Mouse (Mus musculus): Measurements from ENCODE around the gene Urod.

Gene Urod

DNA sequence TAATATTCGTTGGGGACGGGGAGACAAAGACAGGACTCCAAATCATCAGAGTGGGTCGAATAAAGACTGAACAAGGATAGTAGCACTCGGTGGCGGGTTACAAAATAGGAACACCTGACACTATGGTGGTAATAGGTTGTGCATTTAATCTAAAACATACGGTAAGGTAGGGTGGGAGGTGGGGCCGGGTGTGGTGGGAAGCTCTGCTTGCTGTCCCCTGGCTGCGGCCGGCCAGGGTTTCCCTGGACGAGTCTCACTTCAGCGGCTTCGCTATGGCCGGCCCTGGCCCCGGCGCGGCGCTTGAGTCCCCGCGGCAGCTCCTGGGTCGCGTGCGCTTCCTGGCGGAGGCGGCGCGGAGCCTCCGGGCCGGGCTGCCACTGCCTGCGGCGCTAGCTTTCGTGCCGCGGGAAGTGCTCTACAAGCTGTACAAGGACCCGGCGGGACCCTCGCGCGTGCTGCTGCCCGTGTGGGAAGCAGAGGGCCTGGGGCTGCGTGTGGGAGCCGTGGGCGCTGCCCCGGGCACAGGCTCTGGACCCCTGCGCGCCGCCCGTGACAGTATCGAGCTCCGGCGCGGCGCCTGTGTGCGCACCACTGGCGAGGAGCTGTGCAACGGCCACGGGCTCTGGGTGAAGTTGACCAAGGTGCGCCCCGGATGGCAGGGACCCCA, 1.1 kb upstream of the Urod start, which contains the start of gene Hectd3:
Hectd3 (plus strand) TSS at position 187 of the 667 bp plus-strand sequence.
- peak; percentile 84 for DNase-seq (ENCODE audit: low read depth, low spot score)

DNA sequence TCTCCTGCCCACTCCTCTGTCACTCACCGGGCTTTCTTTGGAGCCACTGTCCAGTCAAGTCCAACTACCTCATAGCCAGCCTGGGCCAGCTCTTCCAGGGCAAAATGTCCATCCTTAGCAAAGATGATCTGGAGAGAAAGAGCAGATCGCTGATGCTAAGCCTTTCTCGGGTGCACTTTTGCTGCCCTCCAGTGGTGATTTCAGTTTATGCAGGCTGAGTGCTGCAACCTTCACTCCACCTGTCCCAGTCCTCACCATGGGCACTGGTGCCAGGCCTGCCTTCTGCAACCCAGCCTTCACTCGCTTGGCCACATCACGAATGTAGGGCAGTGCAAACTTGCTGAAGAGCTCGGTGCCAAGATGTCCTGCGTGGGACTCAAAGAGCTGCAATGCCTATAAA, 2.8 kb downstream of the Urod start:
- peak; percentile 91 for DNase-seq (ENCODE audit: low read depth, low spot score)

DNA sequence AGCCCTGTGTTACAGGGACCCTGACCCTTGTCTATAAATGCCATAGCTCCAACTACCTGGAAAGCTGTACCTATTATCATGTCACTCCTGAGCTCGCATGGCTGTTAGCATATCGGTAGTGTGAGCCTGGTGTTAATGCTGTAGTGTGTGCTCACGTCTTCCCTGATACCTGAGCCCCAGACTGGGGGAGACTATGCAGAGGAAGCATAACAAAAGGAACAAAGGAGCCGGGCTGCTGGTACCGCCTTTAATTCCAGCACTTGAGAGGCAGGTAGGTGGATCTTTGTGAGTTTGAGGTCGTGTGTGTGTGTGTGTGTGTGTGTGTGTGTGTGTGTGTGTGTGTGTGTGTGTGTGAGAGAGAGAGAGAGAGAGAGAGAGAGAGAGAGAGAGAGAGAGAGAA, 4.5 kb downstream of the Urod start:
- DNase-seq (ENCODE audit: low read depth, low spot score), result no peak

DNA sequence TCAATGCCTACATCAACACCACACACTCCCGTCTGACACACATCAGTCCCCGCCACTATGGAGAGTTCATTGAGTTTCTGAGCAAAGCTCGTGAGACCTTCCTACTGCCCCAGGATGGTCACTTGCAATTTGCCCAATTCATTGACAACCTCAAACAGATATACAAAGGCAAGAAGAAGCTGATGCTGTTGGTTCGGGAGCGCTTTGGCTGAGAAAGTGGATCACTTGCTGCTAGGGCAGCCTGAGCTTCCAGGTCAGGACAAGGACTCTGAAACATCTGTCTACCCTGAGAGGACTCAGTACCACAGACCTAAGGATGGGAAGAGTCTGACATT, 7.1 kb downstream of the Urod start:
- DNase-seq (ENCODE audit: low read depth, low spot score), result no peak

DNA sequence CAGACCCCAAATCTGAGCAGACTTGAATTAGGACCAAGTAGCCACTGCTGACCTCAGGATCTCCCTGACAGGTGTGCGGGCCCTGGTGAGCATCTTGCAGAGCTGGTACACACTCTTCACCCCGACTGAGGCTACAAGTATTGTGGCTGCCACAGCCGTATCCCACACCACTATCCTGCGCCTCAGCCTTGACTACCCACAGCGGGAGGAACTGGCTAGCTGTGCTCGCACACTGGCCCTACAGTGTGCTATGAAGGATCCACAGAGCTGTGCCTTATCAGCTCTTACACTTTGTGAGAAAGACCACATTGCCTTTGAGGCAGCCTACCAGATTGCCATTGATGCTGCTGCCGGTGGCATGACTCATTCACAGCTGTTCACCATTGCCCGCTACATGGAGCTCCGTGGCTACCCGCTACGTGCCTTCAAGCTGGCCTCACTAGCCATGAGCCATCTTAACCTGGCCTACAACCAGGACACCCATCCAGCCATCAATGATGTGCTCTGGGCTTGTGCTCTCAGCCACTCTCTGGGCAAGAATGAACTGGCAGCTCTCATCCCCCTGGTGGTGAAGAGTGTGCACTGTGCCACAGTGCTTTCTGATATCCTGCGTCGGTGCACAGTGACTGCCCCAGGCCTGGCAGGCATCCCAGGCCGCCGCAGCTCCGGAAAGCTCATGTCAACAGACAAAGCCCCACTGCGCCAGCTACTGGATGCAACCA, 7.7 kb downstream of the Urod start:
- DNase-seq (ENCODE audit: low read depth, low spot score), result peak; percentile 88

DNA sequence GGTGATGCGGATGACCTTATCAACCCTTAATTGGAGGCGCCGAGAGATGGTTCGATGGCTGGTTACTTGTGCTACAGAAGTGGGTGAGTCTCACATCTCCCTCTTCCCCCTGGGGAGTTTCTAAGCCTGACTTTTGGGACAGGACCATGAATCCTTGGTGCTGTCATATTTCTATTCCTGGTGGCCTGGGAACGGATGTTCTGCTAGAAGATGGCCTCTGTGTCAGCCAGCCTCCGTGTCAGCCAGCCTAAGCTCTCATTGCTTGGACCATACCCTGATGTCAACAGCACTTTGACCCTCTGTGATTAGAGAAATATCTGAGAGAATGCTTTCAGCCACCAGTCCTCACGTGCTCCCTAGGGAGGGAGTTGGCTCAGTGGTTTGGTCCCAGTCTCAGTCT, 8.5 kb downstream of the Urod start:
- no peak for DNase-seq (ENCODE audit: low read depth, low spot score)

DNA sequence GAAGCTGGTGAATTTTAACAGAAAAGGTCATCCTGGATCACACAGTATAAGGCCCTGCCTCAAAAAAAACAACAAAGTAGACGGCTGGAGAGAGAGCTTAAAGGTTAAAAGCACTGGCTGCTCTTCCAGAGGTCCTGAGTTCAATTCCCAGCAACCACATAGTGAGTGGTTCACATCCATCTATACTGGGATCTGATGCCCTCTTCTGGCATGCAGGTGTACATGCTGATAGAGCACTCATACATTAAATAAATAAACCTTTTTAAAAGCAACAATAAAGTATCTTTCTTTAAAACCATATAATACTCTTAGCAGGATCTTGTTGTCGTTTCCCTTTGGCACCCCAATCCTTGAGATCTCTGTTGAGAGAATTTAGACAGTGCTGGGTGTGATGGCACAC, 17.7 kb downstream of the Urod start:
- DNase-seq (ENCODE audit: low read depth, low spot score), result no peak

DNA sequence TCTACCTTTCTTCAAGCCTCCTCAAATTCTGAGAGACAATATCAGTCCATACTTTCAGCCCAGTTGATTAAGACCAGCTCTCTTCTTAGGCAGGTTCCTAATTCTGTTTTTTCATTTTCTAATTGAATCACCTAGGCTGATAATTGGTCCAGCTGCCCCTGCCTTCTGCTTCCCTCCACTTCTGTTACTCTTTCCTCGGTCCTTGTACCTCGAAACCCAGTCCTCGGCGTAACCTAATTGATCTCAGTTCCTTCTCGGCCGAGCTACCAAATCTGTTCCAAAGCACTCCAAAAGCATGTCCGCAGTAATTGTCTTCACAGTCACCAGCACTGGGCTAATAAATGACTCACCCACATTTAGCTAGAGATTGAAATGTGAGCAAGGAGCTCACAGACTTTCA, 39.3 kb downstream of the Urod start:
- DNase-seq (ENCODE audit: low read depth, low spot score), result no peak

DNA sequence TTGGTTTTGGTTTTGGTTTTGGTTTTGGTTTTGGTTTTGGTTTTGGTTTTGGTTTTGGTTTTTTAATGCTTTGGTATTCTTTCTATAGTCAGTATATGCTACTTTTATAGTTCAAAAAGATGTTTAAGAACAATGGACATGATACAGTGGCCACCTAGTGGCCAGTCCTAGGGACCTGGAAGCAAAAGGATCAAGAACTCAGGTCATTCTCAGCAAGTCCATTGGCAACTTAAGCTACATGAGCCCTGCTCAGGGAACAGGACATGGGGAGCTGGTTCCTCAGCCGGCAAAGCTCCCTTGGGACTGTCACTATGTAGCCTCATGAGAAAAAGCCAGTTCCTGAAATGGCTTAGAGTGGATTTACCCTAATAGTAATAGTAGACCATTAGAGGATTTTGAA, 42.6 kb downstream of the Urod start:
- DNase-seq (ENCODE audit: low read depth, low spot score), result peak; percentile 59

DNA sequence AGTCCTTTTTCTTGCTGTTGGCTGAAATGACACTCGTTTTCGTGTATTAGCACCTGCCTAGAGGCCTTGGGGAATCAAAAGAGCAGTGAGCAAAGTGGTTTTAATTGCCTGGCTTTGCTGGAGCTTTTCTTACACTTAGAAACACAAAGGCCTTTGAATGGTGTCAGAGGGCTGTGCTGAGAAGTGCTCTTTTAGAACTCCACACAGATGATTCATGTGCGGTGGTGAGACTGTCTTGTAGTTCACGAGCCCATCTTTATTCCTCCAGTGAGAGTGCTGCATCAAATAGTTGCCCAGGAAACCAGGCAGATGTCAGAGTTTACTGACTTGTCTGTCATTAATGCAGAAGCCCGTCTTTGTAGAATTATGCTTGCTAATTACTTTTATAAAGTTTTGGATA, 50.2 kb downstream of the Urod start:
- DNase-seq (ENCODE audit: low read depth, low spot score), result peak; percentile 60

DNA sequence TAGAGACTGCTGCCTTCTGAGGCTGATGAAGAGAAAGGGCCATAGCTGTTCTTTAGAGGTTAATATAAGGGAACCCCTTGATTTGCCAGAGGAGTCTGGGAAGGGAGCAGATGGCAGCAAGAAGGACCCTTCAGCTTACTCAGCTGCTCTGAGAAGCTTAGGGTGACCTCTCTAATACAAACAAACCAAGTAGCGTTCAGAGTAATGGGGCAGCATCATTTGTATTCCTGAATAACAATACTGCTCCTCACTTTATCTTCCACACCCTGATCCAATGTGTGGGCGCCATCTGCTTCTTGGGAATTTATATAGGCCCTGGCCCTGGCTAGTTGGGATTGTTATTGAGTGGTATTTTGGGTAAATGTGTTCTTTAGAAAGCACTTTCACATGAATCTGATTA, 51.5 kb downstream of the Urod start:
- DNase-seq (ENCODE audit: low read depth, low spot score), result no peak
